Mouse (Mus musculus): ENCODE results near the gene Pdpn.
"Not testable (repeated sequence)": the region's sequence is repeated elsewhere in the genome, so short reads cannot be mapped to it uniquely, and the experiment has no call there.

The Pdpn gene

GRCm38 (mm10) chr4:143299325-143300070 is at the start of gene Pdpn:
TSS of gene Pdpn (minus strand) at chr4:143299564.
- DNase-seq (ENCODE audit: low read depth, low spot score), result no peak

- DNase-seq (ENCODE audit: low read depth, low spot score), result no peak
Observed at GRCm38 (mm10) chr4:143348678-143349077, 49.3 kb upstream of the Pdpn start.

- not testable (repeated sequence) for DNase-seq (ENCODE audit: low read depth, low spot score)
Observed at GRCm38 (mm10) chr4:143345491-143345890, 46.1 kb upstream of the Pdpn start.

- DNase-seq (ENCODE audit: low read depth, low spot score), result no peak
Observed at GRCm38 (mm10) chr4:143341470-143341869, 42.1 kb upstream of the Pdpn start.

GRCm38 (mm10) chr4:143339808-143340207 is 40.4 kb upstream of the Pdpn start:
- no peak for DNase-seq (ENCODE audit: low read depth, low spot score)

- DNase-seq (ENCODE audit: low read depth, low spot score), result no peak
Observed at GRCm38 (mm10) chr4:143336096-143336495, 36.7 kb upstream of the Pdpn start.

GRCm38 (mm10) chr4:143334995-143335394 is 35.6 kb upstream of the Pdpn start:
- no peak for DNase-seq (ENCODE audit: low read depth, low spot score)

GRCm38 (mm10) chr4:143334145-143334544 is 34.8 kb upstream of the Pdpn start:
- no peak for DNase-seq (ENCODE audit: low read depth, low spot score)

- DNase-seq (ENCODE audit: low read depth, low spot score), result no peak
Observed at GRCm38 (mm10) chr4:143331787-143332186, 32.4 kb upstream of the Pdpn start.

- no peak for DNase-seq (ENCODE audit: low read depth, low spot score)
Observed at GRCm38 (mm10) chr4:143330566-143330965, 31.2 kb upstream of the Pdpn start.

GRCm38 (mm10) chr4:143325625-143325941 is 26.2 kb upstream of the Pdpn start:
- peak; percentile 24 for DNase-seq (ENCODE audit: low read depth, low spot score)

GRCm38 (mm10) chr4:143324925-143325624 is 25.7 kb upstream of the Pdpn start:
- no peak for DNase-seq (ENCODE audit: low read depth, low spot score)

GRCm38 (mm10) chr4:143324176-143324924 is 25.0 kb upstream of the Pdpn start:
- no peak for DNase-seq (ENCODE audit: low read depth, low spot score)

- no peak for DNase-seq (ENCODE audit: low read depth, low spot score)
Observed at GRCm38 (mm10) chr4:143313299-143313698, 13.9 kb upstream of the Pdpn start.

- no peak for DNase-seq (ENCODE audit: low read depth, low spot score)
Observed at GRCm38 (mm10) chr4:143311341-143311740, 12.0 kb upstream of the Pdpn start.

- no peak for DNase-seq (ENCODE audit: low read depth, low spot score)
Observed at GRCm38 (mm10) chr4:143305987-143306772, 6.8 kb upstream of the Pdpn start.

- no peak for DNase-seq (ENCODE audit: low read depth, low spot score)
Observed at GRCm38 (mm10) chr4:143305031-143305430, 5.7 kb upstream of the Pdpn start.

- no peak for DNase-seq (ENCODE audit: low read depth, low spot score)
Observed at GRCm38 (mm10) chr4:143302279-143302890, 3.0 kb upstream of the Pdpn start.

GRCm38 (mm10) chr4:143301875-143302274 is 2.5 kb upstream of the Pdpn start:
- no peak for DNase-seq (ENCODE audit: low read depth, low spot score)

GRCm38 (mm10) chr4:143301042-143301441 is 1.7 kb upstream of the Pdpn start:
- DNase-seq (ENCODE audit: low read depth, low spot score), result no peak

- DNase-seq (ENCODE audit: low read depth, low spot score), result no peak
Observed at GRCm38 (mm10) chr4:143300113-143300688, 837 bp upstream of the Pdpn start.
